Mouse (Mus musculus): Measurements from ENCODE around the gene Ppp1r1c. TPM values are rescaled to one million over a fixed set of nuclear protein-coding genes. Genes with fewer than 3 reads are reported as not detected.

The Ppp1r1c gene
- polyA plus RNA-seq (2012; fragmentation: generic; extraction: Trizol), result not detected

DNA sequence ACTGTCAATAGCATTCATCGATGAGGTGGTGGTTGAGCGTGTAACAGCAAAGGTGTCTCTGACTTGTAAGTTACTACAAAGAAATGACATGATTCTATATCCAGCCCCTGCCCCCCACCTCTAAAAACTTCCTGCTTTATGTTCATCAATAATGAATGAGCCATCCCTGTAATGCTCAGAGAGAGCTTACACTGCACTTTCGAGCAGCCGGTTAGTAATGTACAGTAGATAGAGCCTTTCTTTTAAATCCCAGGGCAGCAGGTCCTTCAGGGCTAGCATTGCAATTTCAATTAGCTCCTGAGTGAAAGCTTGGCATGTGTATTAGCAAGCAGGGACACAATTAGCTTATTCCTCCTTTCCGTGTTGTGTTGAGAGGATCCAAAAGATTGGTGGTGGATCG lies at the start of gene Ppp1r1c:
Gene Ppp1r1c (plus strand): TSS at position 206 of the 400 bp plus-strand sequence.
- Histone ChIP-seq H3K4me3 (no peak within 1 kb of the TSS), H3K36me3 (ENCODE audit: control insufficient read depth, insufficient read depth) (no peaks in the 10 kb centered on the region), H3K79me2 (ENCODE audit: control insufficient read depth, insufficient read depth) (no peaks in the 10 kb centered on the region), H3ac (ENCODE audit: control insufficient read depth, insufficient read length) (no peak within 1 kb of the TSS), H3K4me2 (ENCODE audit: low read depth) (no peak within 1 kb of the TSS), H3K27me3 (ENCODE audit: control insufficient read depth, insufficient read depth, insufficient read length) (no peaks in the 10 kb centered on the region)
- TF ChIP-seq CEBPB (IDR thresholded peaks at IDR 0.05; ENCODE audit: insufficient read depth, poor library complexity, severe bottlenecking) (no peak), USF1 (IDR thresholded peaks at IDR 0.05; ENCODE audit: low read depth) (no peak)

- Histone ChIP-seq H3K4me3 (no peak overlapping the region), H3K4me2 (ENCODE audit: low read depth) (no peak overlapping the region), H3K79me2 (ENCODE audit: control insufficient read depth, insufficient read depth) (no peaks in the 10 kb centered on the region), H3K27me3 (ENCODE audit: control insufficient read depth, insufficient read depth, insufficient read length) (no peaks in the 10 kb centered on the region), H3K36me3 (ENCODE audit: control insufficient read depth, insufficient read depth) (peaks cover 74% of the 10 kb centered on the region), H3ac (ENCODE audit: control insufficient read depth, insufficient read length) (no peak overlapping the region)
- TF ChIP-seq POLR2AphosphoS2 (IDR thresholded peaks at IDR 0.05; ENCODE audit: insufficient read length, low read depth) (no peak), USF1 (IDR thresholded peaks at IDR 0.05; ENCODE audit: low read depth) (no peak), CEBPB (IDR thresholded peaks at IDR 0.05; ENCODE audit: insufficient read depth, poor library complexity, severe bottlenecking) (no peak), TCF12 (IDR thresholded peaks at IDR 0.05; ENCODE audit: insufficient read depth, poor library complexity, severe bottlenecking) (no peak), SRF (IDR thresholded peaks at IDR 0.05; ENCODE audit: control insufficient read depth, insufficient read length, low read depth) (no peak), POLR2A (IDR thresholded peaks at IDR 0.05; ENCODE audit: insufficient read length, low read depth) (no peak), MAX (IDR thresholded peaks at IDR 0.05; ENCODE audit: low read depth) (no peak), REST (IDR thresholded peaks at IDR 0.05; ENCODE audit: insufficient read depth, insufficient read length) (no peak), TCF3 (IDR thresholded peaks at IDR 0.05; ENCODE audit: insufficient read length, low read depth) (no peak), MYOD1 (IDR thresholded peaks at IDR 0.05; ENCODE audit: control insufficient read depth in 1 of 3, insufficient read length in 2 of 3, low read depth in 2 of 3) (no peak), E2F4 (IDR thresholded peaks at IDR 0.05; ENCODE audit: insufficient read depth) (no peak), MYOG (IDR thresholded peaks at IDR 0.05; ENCODE audit: control insufficient read depth in 1 of 3, insufficient read depth in 1 of 3, insufficient read length in 2 of 3, low read depth in 2 of 3) (no peak)
Observed at GRCm38 (mm10) chr2:79660417-79661185, 47.0 kb upstream of the Ppp1r1c start.

- no peak overlapping the region for H3K4me3 ChIP-seq
- no peak overlapping the region for H3ac ChIP-seq (ENCODE audit: control insufficient read depth, insufficient read length)
- no peaks in the 10 kb centered on the region for H3K79me2 ChIP-seq (ENCODE audit: control insufficient read depth, insufficient read depth)
- no peak overlapping the region for H3K4me2 ChIP-seq (ENCODE audit: low read depth)
- H3K27me3 ChIP-seq (ENCODE audit: control insufficient read depth, insufficient read depth, insufficient read length), result no peaks in the 10 kb centered on the region
- H3K36me3 ChIP-seq (ENCODE audit: control insufficient read depth, insufficient read depth), result peaks cover 64% of the 10 kb centered on the region
- no peak for TF ChIP-seq TCF12 (IDR thresholded peaks at IDR 0.05; ENCODE audit: insufficient read depth, poor library complexity, severe bottlenecking)
- no peak for TF ChIP-seq E2F4 (IDR thresholded peaks at IDR 0.05; ENCODE audit: insufficient read depth)
- no peak for TF ChIP-seq POLR2AphosphoS2 (IDR thresholded peaks at IDR 0.05; ENCODE audit: insufficient read length, low read depth)
- TF ChIP-seq USF1 (IDR thresholded peaks at IDR 0.05; ENCODE audit: low read depth), result no peak
- no peak for TF ChIP-seq REST (IDR thresholded peaks at IDR 0.05; ENCODE audit: insufficient read depth, insufficient read length)
Observed at GRCm38 (mm10) chr2:79661486-79662104, 46.0 kb upstream of the Ppp1r1c start.

GRCm38 (mm10) chr2:79664532-79665286 lies 42.9 kb upstream of the Ppp1r1c start:
- no peaks in the 10 kb centered on the region for H3K27me3 ChIP-seq (ENCODE audit: control insufficient read depth, insufficient read depth, insufficient read length)
- no peaks in the 10 kb centered on the region for H3K79me2 ChIP-seq (ENCODE audit: control insufficient read depth, insufficient read depth)
- peaks cover 36% of the 10 kb centered on the region for H3K36me3 ChIP-seq (ENCODE audit: control insufficient read depth, insufficient read depth)
- H3ac ChIP-seq (ENCODE audit: control insufficient read depth, insufficient read length), result no peak overlapping the region
- H3K4me2 ChIP-seq (ENCODE audit: low read depth), result no peak overlapping the region
- H3K4me3 ChIP-seq, result no peak overlapping the region
- TF ChIP-seq POLR2AphosphoS2 (IDR thresholded peaks at IDR 0.05; ENCODE audit: insufficient read length, low read depth) (no peak), SRF (IDR thresholded peaks at IDR 0.05; ENCODE audit: control insufficient read depth, insufficient read length, low read depth) (no peak), TCF3 (IDR thresholded peaks at IDR 0.05; ENCODE audit: insufficient read length, low read depth) (no peak), MYOG (IDR thresholded peaks at IDR 0.05; ENCODE audit: control insufficient read depth in 1 of 3, insufficient read depth in 1 of 3, insufficient read length in 2 of 3, low read depth in 2 of 3) (no peak), MYOD1 (IDR thresholded peaks at IDR 0.05; ENCODE audit: control insufficient read depth in 1 of 3, insufficient read length in 2 of 3, low read depth in 2 of 3) (no peak), CEBPB (IDR thresholded peaks at IDR 0.05; ENCODE audit: insufficient read depth, poor library complexity, severe bottlenecking) (no peak), POLR2A (IDR thresholded peaks at IDR 0.05; ENCODE audit: insufficient read length, low read depth) (no peak), USF1 (IDR thresholded peaks at IDR 0.05; ENCODE audit: low read depth) (no peak), MAX (IDR thresholded peaks at IDR 0.05; ENCODE audit: low read depth) (no peak), REST (IDR thresholded peaks at IDR 0.05; ENCODE audit: insufficient read depth, insufficient read length) (no peak), E2F4 (IDR thresholded peaks at IDR 0.05; ENCODE audit: insufficient read depth) (no peak)
